Mouse (Mus musculus): Measurements from ENCODE around the gene S100a7a.

DNA sequence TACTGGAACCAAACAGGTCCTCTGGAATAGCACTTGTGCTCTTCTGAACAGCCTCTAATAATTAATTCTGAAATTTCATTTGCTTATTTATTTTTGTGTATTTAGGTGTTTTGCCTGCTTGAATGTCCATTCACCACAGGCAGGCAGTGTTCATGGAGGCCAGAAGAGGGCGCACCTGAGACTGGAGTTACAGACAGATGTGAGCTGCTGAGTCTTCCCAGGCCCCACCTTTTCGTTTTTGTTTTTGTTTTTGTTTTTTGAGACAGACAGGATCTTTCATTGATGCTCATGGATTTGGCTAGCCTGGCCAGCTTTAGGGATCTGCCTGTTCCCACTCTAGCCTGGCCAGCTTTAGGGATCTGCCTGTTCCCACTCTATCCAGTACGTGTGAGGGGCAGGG, 9.6 kb upstream of the S100a7a start:
- TF ChIP-seq POLR2A (IDR thresholded peaks at IDR 0.05; ENCODE audit: control insufficient read depth, extremely low read depth, insufficient read depth, low read length, poor library complexity) (no peak), CTCF (IDR thresholded peaks at IDR 0.05; ENCODE audit: borderline replicate concordance, control insufficient read depth, extremely low read depth, insufficient read depth, low read length, poor library complexity) (peak; percentile 18; the same call in 1 of the 2 replicates)

All from thymus, adult 2 months (tissue).